Mouse (Mus musculus) stomach, postnatal 0 days (tissue): Measurements from ENCODE around the gene Gm8369.

Experiments used
- CTCF ChIP-seq: IDR thresholded peaks from 2 replicates; pipeline ENCODE4 v1.5.1; 2016; ENCODE audit warnings: antibody characterized with exemption, low read depth, mild to moderate bottlenecking, moderate library complexity
- EP300 ChIP-seq: optimal IDR thresholded peaks from 2 replicates; pipeline ENCODE3; 2016; ENCODE audit warnings: antibody characterized with exemption

DNA sequence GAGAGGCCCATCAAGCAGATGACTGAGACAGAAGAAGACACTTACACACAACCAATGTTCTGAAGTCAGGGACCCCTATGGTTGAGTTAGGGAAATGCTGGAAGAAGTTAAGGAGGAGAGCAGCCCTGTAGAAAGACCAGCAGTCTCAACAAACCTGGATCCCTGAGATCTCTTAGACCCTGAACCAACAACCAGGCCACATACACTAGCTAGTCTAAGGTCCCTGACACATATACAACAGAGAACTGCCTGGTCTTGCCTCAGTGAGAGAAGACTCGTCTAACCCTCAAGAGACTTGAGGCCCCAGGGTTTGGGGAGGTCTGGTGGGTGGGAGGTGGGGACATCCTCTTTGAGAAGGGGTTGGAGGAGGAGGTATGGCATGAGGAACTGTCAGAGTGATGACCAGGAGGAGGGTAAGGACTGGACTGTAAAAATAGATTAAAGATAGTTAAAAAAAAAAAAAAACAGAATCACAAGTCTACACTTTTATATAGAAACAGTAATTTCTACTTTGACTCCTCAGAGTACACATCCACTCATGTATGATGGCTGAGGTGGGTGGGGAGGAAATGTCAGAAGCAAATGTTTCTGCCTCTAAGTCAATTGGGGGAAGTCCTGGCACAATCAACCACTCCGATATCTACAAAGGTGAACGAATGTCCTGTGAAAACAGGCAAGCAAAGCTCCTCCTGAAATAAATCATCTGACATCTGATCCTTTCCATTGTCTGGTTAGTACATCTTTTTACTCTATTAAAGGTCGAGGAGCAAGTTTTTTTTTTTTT lies 5.9 kb downstream of the Gm8369 start:
- TF ChIP-seq CTCF (no peak), EP300 (no peak)
